Mouse (Mus musculus) C2C12 (cell line): ENCODE measurements at regions not wholly inside any gene's neighbourhood (a gene's known extent, or its start where the extent isn't known, plus 50 kb on each side); places are given as distances from the start of the nearest gene placed in this dataset.

Source experiments
- CEBPB ChIP-seq: IDR thresholded peaks from one replicate; pipeline ENCODE4 v1.6.1; 2011; ENCODE audit warnings: low read depth, mild to moderate bottlenecking, control low read depth, moderate library complexity
- CTCF ChIP-seq: IDR thresholded peaks from one replicate; pipeline ENCODE4 v1.5.1; 2011; ENCODE audit not compliant: control insufficient read depth, insufficient read depth, insufficient read length
- MAX ChIP-seq: IDR thresholded peaks from one replicate; pipeline ENCODE4 v1.6.1; 2011; ENCODE audit warnings: mild to moderate bottlenecking, control low read depth
- MYOD1 ChIP-seq: IDR thresholded peaks from one replicate; pipeline ENCODE4 v1.6.1; 2011; ENCODE audit warnings: low read depth; ENCODE audit not compliant: control insufficient read depth, insufficient read length

- TF ChIP-seq CTCF, result no peak
- no peak for TF ChIP-seq MAX
- no peak for TF ChIP-seq CEBPB
- no peak for TF ChIP-seq MYOD1
These were observed 339.0 kb downstream of the Bmper start for GRCm38 (mm10) chr9:23561924-23562323.
